Mouse (Mus musculus) lung, embryonic 15.5 days (tissue): ENCODE results near the gene Map7. TPM values are rescaled to one million over a fixed set of nuclear protein-coding genes. Genes with fewer than 3 reads are reported as not detected.

ENCODE experiments used
- ATAC-seq: fragments of 200-750 bp; cut with Nextera tagmentation; 2 replicates; pipeline ENCODE4 v1.8.0; 2017; ENCODE audit warnings: moderate number of reproducible peaks, borderline replicate concordance; ENCODE audit not compliant: low FRiP score, low TSS enrichment; ENCODE audit errors: extremely low read depth
- H3K27ac ChIP-seq: fragments of 300-500 bp; sonication (generic); 2 replicates; pipeline ENCODE4 v1.5.1; 2015; ENCODE audit warnings: moderate library complexity, mild to moderate bottlenecking, inconsistent platforms
- H3K27me3 ChIP-seq: fragments of 300-500 bp; sonication (generic); 2 replicates; pipeline ENCODE4 v1.6.1; 2015; ENCODE audit warnings: inconsistent platforms
- H3K36me3 ChIP-seq: fragments of 300-500 bp; sonication (generic); 2 replicates; pipeline ENCODE4 v1.6.1; 2015; ENCODE audit warnings: inconsistent platforms
- H3K4me1 ChIP-seq: fragments of 300-500 bp; sonication (generic); 2 replicates; pipeline ENCODE4 v1.6.1; 2015; ENCODE audit warnings: inconsistent platforms
- H3K4me2 ChIP-seq: fragments of 300-500 bp; sonication (generic); 2 replicates; pipeline ENCODE4 v1.6.1; 2015; ENCODE audit warnings: inconsistent platforms, mild to moderate bottlenecking, moderate library complexity
- H3K4me3 ChIP-seq: fragments of 300-500 bp; sonication (generic); 2 replicates; pipeline ENCODE4 v1.5.1; 2015; ENCODE audit warnings: mild to moderate bottlenecking, inconsistent platforms
- H3K9ac ChIP-seq: fragments of 300-500 bp; sonication (generic); 2 replicates; pipeline ENCODE4 v1.6.1; 2015; ENCODE audit warnings: inconsistent platforms
- H3K9me3 ChIP-seq: fragments of 300-500 bp; sonication (generic); 2 replicates; pipeline ENCODE4 v1.6.1; 2016; ENCODE audit warnings: inconsistent platforms
- WGBS: fragments of 180-500 bp; shearing (Covaris S2); methylation state at CpG from one replicate; pipeline ENCODE4 v1.1.7; 2015; 5-methylcytosine and 5-hydroxymethylcytosine counted together
- microRNA-seq: library from miRNA; unstranded; fragments of <30 nt; microRNA quantifications from one replicate; pipeline ENCODE4, GENCODE M21; 2016
- polyA plus RNA-seq: library from polyadenylated mRNA; unstranded; fragments of >200 nt; fragmentation: Nextera tagmentation; extraction: Ambion mirVana; gene quantifications from 2 replicates; pipeline ENCODE4 v1.2.1, GENCODE M21; 2015

Map7 gene
- polyA plus RNA-seq, 1 experiment from 2014 or later = 13.0 TPM

GRCm38 (mm10) chr10:20311918-20312735, 163.9 kb downstream of the Map7 start, which contains the start of gene Bclaf1:
Gene Bclaf1 (plus strand): TSS chr10:20312469.
- Histone ChIP-seq H3K27ac (peak within 1 kb of the TSS; percentile 99), H3K36me3 (no peaks in the 10 kb centered on the region), H3K27me3 (no peaks in the 10 kb centered on the region), H3K4me2 (peak within 1 kb of the TSS; percentile 66), H3K4me3 (peak within 1 kb of the TSS; percentile 93), H3K9ac (peak within 1 kb of the TSS; percentile 95), H3K9me3 (no peaks in the 10 kb centered on the region), H3K4me1 (peaks cover 18% of the 10 kb centered on the region; the same call in 1 of the 2 replicates)
- WGBS = under 1% methylated on average over 83 of the region's 84 CpGs
- peak; percentile 99 for ATAC-seq

- peaks cover 18% of the 10 kb centered on the region; the same call in 1 of the 2 replicates for H3K4me1 ChIP-seq
Measured at GRCm38 (mm10) chr10:20312736-20313301, 164.5 kb downstream of the Map7 start.

GRCm38 (mm10) chr10:20313447-20313846, 165.2 kb downstream of the Map7 start:
- peaks cover 18% of the 10 kb centered on the region; the same call in 1 of the 2 replicates for H3K4me1 ChIP-seq
- peak overlapping the region; percentile 95 for H3K9ac ChIP-seq
- H3K4me3 ChIP-seq = peak overlapping the region; percentile 93
- no peaks in the 10 kb centered on the region for H3K27me3 ChIP-seq
- 41% methylated on average over 13 of the region's 13 CpGs for WGBS
- H3K4me2 ChIP-seq = peak overlapping the region; percentile 62
- ATAC-seq = no peak
- no peaks in the 10 kb centered on the region for H3K9me3 ChIP-seq
- peaks cover 6% of the 10 kb centered on the region for H3K36me3 ChIP-seq
- 0 out of 2 replicates have a peak overlapping the region, but pooled peaks have one; percentile 99 for H3K27ac ChIP-seq

More at GRCm38 (mm10) chr10:20312736-20313301, 164.5 kb downstream of the Map7 start:
- WGBS = under 1% methylated on average over 54 of the region's 54 CpGs
- H3K4me2 ChIP-seq = peak overlapping the region; percentile 62
- H3K27ac ChIP-seq = peak overlapping the region; percentile 99
- no peaks in the 10 kb centered on the region for H3K27me3 ChIP-seq
- ATAC-seq = peak; percentile 79
- no peaks in the 10 kb centered on the region for H3K36me3 ChIP-seq
- H3K4me3 ChIP-seq = peak overlapping the region; percentile 93
- H3K9ac ChIP-seq = peak overlapping the region; percentile 95
- no peaks in the 10 kb centered on the region for H3K9me3 ChIP-seq

GRCm38 (mm10) chr10:20313941-20314340, 165.7 kb downstream of the Map7 start:
- ATAC-seq = no peak
- H3K9ac ChIP-seq = no peak overlapping the region
- no peaks in the 10 kb centered on the region for H3K27me3 ChIP-seq
- peaks cover 18% of the 10 kb centered on the region; the same call in 1 of the 2 replicates for H3K4me1 ChIP-seq
- WGBS = 77% methylated on average over 4 of the region's 4 CpGs
- no peak overlapping the region for H3K4me3 ChIP-seq
- no peak overlapping the region for H3K27ac ChIP-seq
- no peaks in the 10 kb centered on the region for H3K9me3 ChIP-seq
- peaks cover 11% of the 10 kb centered on the region for H3K36me3 ChIP-seq
- H3K4me2 ChIP-seq = peak overlapping the region; percentile 62

- H3K9ac ChIP-seq = no peak overlapping the region
- ATAC-seq = no peak
- H3K4me2 ChIP-seq = no peak overlapping the region
- H3K27me3 ChIP-seq = no peaks in the 10 kb centered on the region
- no peak overlapping the region for H3K4me3 ChIP-seq
- H3K4me1 ChIP-seq = peaks cover 18% of the 10 kb centered on the region; the same call in 1 of the 2 replicates
- WGBS = 38% methylated on average over 2 of the region's 2 CpGs
- no peak overlapping the region for H3K27ac ChIP-seq
- H3K36me3 ChIP-seq = peaks cover 17% of the 10 kb centered on the region
- no peaks in the 10 kb centered on the region for H3K9me3 ChIP-seq
Measured at GRCm38 (mm10) chr10:20314797-20315196, 166.5 kb downstream of the Map7 start.

GRCm38 (mm10) chr10:20317466-20317865, 169.2 kb downstream of the Map7 start:
- Histone ChIP-seq H3K27me3 (no peaks in the 10 kb centered on the region), H3K4me1 (peaks cover 9% of the 10 kb centered on the region; the same call in 1 of the 2 replicates), H3K36me3 (peaks cover 27% of the 10 kb centered on the region), H3K9me3 (no peaks in the 10 kb centered on the region), H3K4me3 (no peak overlapping the region), H3K27ac (no peak overlapping the region), H3K9ac (no peak overlapping the region), H3K4me2 (no peak overlapping the region)
- no peak for ATAC-seq
- 79% methylated on average over 5 of the region's 5 CpGs for WGBS

GRCm38 (mm10) chr10:20326226-20326625, 178.0 kb downstream of the Map7 start:
- Histone ChIP-seq H3K4me2 (no peak overlapping the region), H3K36me3 (peaks cover 63% of the 10 kb centered on the region), H3K4me3 (no peak overlapping the region), H3K27ac (no peak overlapping the region), H3K27me3 (no peaks in the 10 kb centered on the region), H3K4me1 (no peaks in the 10 kb centered on the region), H3K9ac (no peak overlapping the region), H3K9me3 (no peaks in the 10 kb centered on the region)
- no peak for ATAC-seq

Small RNA genes lying within 50 kb of the gene (microRNA-seq; reads per million reads assigned to microRNA genes)
- gene Mir6413 = not detected

Other genes starting within 250 kb of the Map7 start
- 29.9 and 33.7 TPM in 2 replicates for gene Pex7, start 240.8 kb upstream of the Map7 start, polyA plus RNA-seq
- gene Map3k5, start 214.0 kb upstream of the Map7 start, polyA plus RNA-seq = 1.9 and 2.1 TPM in 2 replicates
- gene Bclaf1, start 164.0 kb downstream of the Map7 start, polyA plus RNA-seq = 117 and 124 TPM in 2 replicates
- gene Mtfr2, start 199.3 kb downstream of the Map7 start, polyA plus RNA-seq = 2.2 and 3.1 TPM in 2 replicates